Mouse (Mus musculus) ES-E14 (cell line): Measurements from ENCODE around the gene E330017A01Rik.

Source experiments
- HCFC1 ChIP-seq: IDR thresholded peaks from 2 replicates; pipeline ENCODE4 v1.6.1; 2012; ENCODE audit warnings: low read length, inconsistent platforms, borderline replicate concordance; ENCODE audit not compliant: insufficient read depth
- ZC3H11A ChIP-seq: IDR thresholded peaks from 2 replicates; pipeline ENCODE4 v1.6.1; 2012; ENCODE audit warnings: low read depth, mild to moderate bottlenecking, inconsistent platforms, low read length, borderline replicate concordance

DNA sequence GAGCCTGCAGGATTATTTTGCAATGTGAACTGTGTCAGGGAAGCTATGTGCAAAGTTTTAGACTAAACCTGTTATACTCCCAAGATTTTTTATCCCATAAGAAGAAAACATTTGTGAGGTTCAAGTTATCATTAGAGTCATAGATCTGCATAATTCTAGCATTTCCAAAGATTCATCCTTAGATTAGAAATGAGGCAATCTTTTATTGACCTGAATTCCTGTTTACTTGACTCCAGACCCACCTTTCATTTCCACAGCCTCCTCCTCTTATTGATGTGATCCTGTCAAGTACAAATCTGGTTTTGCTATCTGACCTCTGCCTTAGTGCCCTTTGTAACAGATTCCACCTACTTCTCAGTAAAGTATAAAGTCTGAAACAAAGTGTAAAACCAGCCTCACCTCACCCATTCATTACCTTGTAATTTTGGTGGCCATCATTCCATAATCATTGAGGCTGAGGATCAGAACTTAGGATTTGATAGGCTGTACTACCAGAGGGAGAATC, 23.8 kb upstream of the E330017A01Rik start:
- TF ChIP-seq HCFC1 (no peak), ZC3H11A (no peak)
